Mouse (Mus musculus) forebrain, embryonic 11.5 days (tissue): ENCODE measurements around the gene Acp6. TPM values are rescaled to one million over a fixed set of nuclear protein-coding genes. Genes with fewer than 3 reads are reported as not detected.
A peak's percentile ranks its signal among the peaks of the same experiment; 100 is the strongest.
"Not testable (repeated sequence)": the region's sequence is repeated elsewhere in the genome, so short reads cannot be mapped to it uniquely, and the experiment has no call there.

Source experiments
- ATAC-seq: fragments of 200-750 bp; cut with Nextera tagmentation; replicated peaks from 2 replicates; pipeline ENCODE4 v1.8.0; 2017; ENCODE audit warnings: moderate TSS enrichment; ENCODE audit not compliant: low FRiP score
- DNase-seq: peaks from one replicate; pipeline ENCODE4 v3.0.0-alpha.2; 2017; ENCODE audit warnings: low spot score
- H3K27ac ChIP-seq: fragments of 300-500 bp; sonication (generic); 2 replicates; pipeline ENCODE4 v1.5.1; 2014; ENCODE audit warnings: low read depth, low read length
- H3K27me3 ChIP-seq: fragments of 300-500 bp; sonication (generic); 2 replicates; pipeline ENCODE4 v1.6.1; 2014; ENCODE audit warnings: mild to moderate bottlenecking, low read length, mixed read lengths; ENCODE audit not compliant: control insufficient read depth, insufficient read depth
- H3K36me3 ChIP-seq: fragments of 300-500 bp; sonication (generic); 2 replicates; pipeline ENCODE4 v1.6.1; 2014; ENCODE audit warnings: mild to moderate bottlenecking, low read length, moderate library complexity, mixed read lengths; ENCODE audit not compliant: control insufficient read depth, insufficient read depth
- H3K4me1 ChIP-seq: fragments of 300-500 bp; sonication (generic); replicated peaks from 2 replicates; pipeline ENCODE4 v1.6.1; 2014; ENCODE audit warnings: low read length, mixed read lengths; ENCODE audit not compliant: control insufficient read depth, insufficient read depth
- H3K4me2 ChIP-seq: fragments of 300-500 bp; sonication (generic); 2 replicates; pipeline ENCODE4 v1.6.1; 2014; ENCODE audit warnings: low read depth, mild to moderate bottlenecking, low read length, moderate library complexity, mixed read lengths; ENCODE audit not compliant: severe bottlenecking
- H3K4me3 ChIP-seq: fragments of 300-500 bp; sonication (generic); 2 replicates; pipeline ENCODE4 v1.5.1; 2014; ENCODE audit warnings: low read depth, low read length
- H3K9ac ChIP-seq: fragments of 300-500 bp; sonication (generic); 2 replicates; pipeline ENCODE4 v1.6.1; 2014; ENCODE audit warnings: low read length
- H3K9me3 ChIP-seq: fragments of 300-500 bp; sonication (generic); 2 replicates; pipeline ENCODE4 v1.6.1; 2016; ENCODE audit warnings: low read length, mixed read lengths; ENCODE audit not compliant: control insufficient read depth
- WGBS: fragments of 180-500 bp; shearing (Covaris S2); extraction: QIAGEN DNeasy Blood & Tissue Kit; methylation state at CpG from one replicate; pipeline ENCODE4 v1.1.7; 2014; 5-methylcytosine and 5-hydroxymethylcytosine counted together
- polyA plus RNA-seq: library from polyadenylated mRNA; unstranded; fragments of >200 nt; fragmentation: Nextera tagmentation; extraction: Ambion mirVana; gene quantifications from 2 replicates; pipeline ENCODE4 v1.2.1, GENCODE M21; 2014

Acp6 gene
- 29.8 and 36.1 TPM in 2 replicates for polyA plus RNA-seq

- peak within 1 kb of the TSS; percentile 55 for H3K27ac ChIP-seq
- under 1% methylated on average over 54 of the region's 54 CpGs for WGBS
- no peaks in the 10 kb centered on the region for H3K4me1 ChIP-seq
- peak within 1 kb of the TSS; percentile 73 for H3K4me3 ChIP-seq
- peak; percentile 92 for DNase-seq
- no peaks in the 10 kb centered on the region for H3K9me3 ChIP-seq
- no peaks in the 10 kb centered on the region for H3K27me3 ChIP-seq
- peak within 1 kb of the TSS; percentile 77 for H3K9ac ChIP-seq
- peak within 1 kb of the TSS; percentile 79 for H3K4me2 ChIP-seq
- peak; percentile 94 for ATAC-seq
- H3K36me3 ChIP-seq = no peaks in the 10 kb centered on the region; the same call in 1 of the 2 replicates
Observed at GRCm38 (mm10) chr3:97158611-97159508, at the start of gene Acp6. Gene Acp6, plus strand, starts transcription at chr3:97158777.

GRCm38 (mm10) chr3:97117511-97117910 is 41.1 kb upstream of the Acp6 start:
- Histone ChIP-seq H3K27ac (no peak overlapping the region), H3K4me1 (no peaks in the 10 kb centered on the region), H3K27me3 (no peaks in the 10 kb centered on the region), H3K9ac (no peak overlapping the region), H3K4me3 (no peak overlapping the region), H3K9me3 (no peaks in the 10 kb centered on the region; the same call in 1 of the 2 replicates), H3K4me2 (no peak overlapping the region), H3K36me3 (no peaks in the 10 kb centered on the region)
- 92% methylated on average over 6 of the region's 6 CpGs for WGBS
- no peak for DNase-seq
- no peak for ATAC-seq

GRCm38 (mm10) chr3:97118313-97118712 is 40.3 kb upstream of the Acp6 start:
- ATAC-seq (no peak), DNase-seq (no peak)
- H3K9me3 ChIP-seq = no peaks in the 10 kb centered on the region; the same call in 1 of the 2 replicates
- no peak overlapping the region for H3K9ac ChIP-seq
- H3K36me3 ChIP-seq = no peaks in the 10 kb centered on the region
- H3K4me1 ChIP-seq = no peaks in the 10 kb centered on the region
- H3K27me3 ChIP-seq = no peaks in the 10 kb centered on the region
- WGBS = 64% methylated on average over 12 of the region's 12 CpGs
- H3K4me2 ChIP-seq = no peak overlapping the region
- no peak overlapping the region for H3K4me3 ChIP-seq
- no peak overlapping the region for H3K27ac ChIP-seq

- Histone ChIP-seq H3K27ac (no peak overlapping the region), H3K4me2 (no peak overlapping the region), H3K9ac (no peak overlapping the region), H3K4me1 (no peaks in the 10 kb centered on the region), H3K4me3 (no peak overlapping the region), H3K27me3 (no peaks in the 10 kb centered on the region), H3K36me3 (no peaks in the 10 kb centered on the region), H3K9me3 (no peaks in the 10 kb centered on the region)
- DNase-seq (no peak), ATAC-seq (no peak)
- 59% methylated on average over 7 of the region's 7 CpGs for WGBS
Observed at GRCm38 (mm10) chr3:97124193-97124592, 34.4 kb upstream of the Acp6 start.

GRCm38 (mm10) chr3:97129410-97129809 is 29.2 kb upstream of the Acp6 start:
- Histone ChIP-seq H3K4me1 (no peaks in the 10 kb centered on the region), H3K27me3 (no peaks in the 10 kb centered on the region), H3K36me3 (no peaks in the 10 kb centered on the region), H3K4me2 (no peak overlapping the region), H3K9me3 (no peaks in the 10 kb centered on the region), H3K27ac (no peak overlapping the region), H3K4me3 (no peak overlapping the region), H3K9ac (no peak overlapping the region)
- ATAC-seq = no peak
- 80% methylated on average over 4 of the region's 4 CpGs for WGBS
- no peak for DNase-seq

GRCm38 (mm10) chr3:97137666-97138065 is 20.9 kb upstream of the Acp6 start:
- H3K9me3 ChIP-seq, ATAC-seq, H3K36me3 ChIP-seq, H3K4me3 ChIP-seq, H3K9ac ChIP-seq, H3K4me2 ChIP-seq, H3K27me3 ChIP-seq, H3K27ac ChIP-seq, H3K4me1 ChIP-seq, DNase-seq: not testable (repeated sequence)
- 52% methylated on average over 1 of the region's 1 CpGs for WGBS

GRCm38 (mm10) chr3:97151092-97151491 is 7.5 kb upstream of the Acp6 start:
- 68% methylated on average over 2 of the region's 2 CpGs for WGBS
- no peak for DNase-seq
- ATAC-seq = no peak

GRCm38 (mm10) chr3:97156431-97156830 is 2.1 kb upstream of the Acp6 start:
- Histone ChIP-seq H3K36me3 (no peaks in the 10 kb centered on the region), H3K4me2 (no peak overlapping the region), H3K9ac (no peak overlapping the region), H3K4me1 (no peaks in the 10 kb centered on the region), H3K27ac (no peak overlapping the region), H3K27me3 (no peaks in the 10 kb centered on the region), H3K4me3 (no peak overlapping the region), H3K9me3 (no peaks in the 10 kb centered on the region)
- no peak for DNase-seq
- WGBS = 91% methylated on average over 6 of the region's 6 CpGs
- ATAC-seq = no peak

More at GRCm38 (mm10) chr3:97151092-97151491, 7.5 kb upstream of the Acp6 start:
- Histone ChIP-seq H3K36me3 (no peaks in the 10 kb centered on the region), H3K27me3 (no peaks in the 10 kb centered on the region), H3K4me3 (no peak overlapping the region), H3K27ac (no peak overlapping the region), H3K4me1 (no peaks in the 10 kb centered on the region), H3K4me2 (no peak overlapping the region), H3K9me3 (no peaks in the 10 kb centered on the region), H3K9ac (no peak overlapping the region)

- Histone ChIP-seq H3K4me2 (no peak overlapping the region), H3K4me3 (no peak overlapping the region), H3K36me3 (no peaks in the 10 kb centered on the region), H3K27me3 (no peaks in the 10 kb centered on the region), H3K9me3 (no peaks in the 10 kb centered on the region), H3K27ac (no peak overlapping the region), H3K4me1 (no peaks in the 10 kb centered on the region), H3K9ac (no peak overlapping the region)
- DNase-seq (no peak), ATAC-seq (no peak)
- 75% methylated on average over 1 of the region's 1 CpGs for WGBS
Observed at GRCm38 (mm10) chr3:97157308-97157707, 1.3 kb upstream of the Acp6 start.
